Mouse (Mus musculus): ENCODE measurements around the gene Fam222a. TPM values are rescaled to one million over a fixed set of nuclear protein-coding genes. Genes with fewer than 3 reads are reported as not detected.
A peak's percentile ranks its signal among the peaks of the same experiment; 100 is the strongest.

Gene Fam222a
- total RNA-seq, 2 experiments from 2014 or later, result 5.2 to 5.3 TPM

- DNase-seq (ENCODE audit: low spot score in 2 of 2), result no peak
Observed at GRCm38 (mm10) chr5:114605981-114606380, 38.2 kb downstream of the Fam222a start.

GRCm38 (mm10) chr5:114607651-114608050 is 39.8 kb downstream of the Fam222a start:
- peak; percentile 41 to 77 for DNase-seq (ENCODE audit: low spot score in 2 of 2)

GRCm38 (mm10) chr5:114608516-114608915 is 40.7 kb downstream of the Fam222a start:
- DNase-seq (ENCODE audit: low spot score in 2 of 2), result peak; percentile 53 to 80

GRCm38 (mm10) chr5:114611256-114611655 is 43.4 kb downstream of the Fam222a start:
- DNase-seq (ENCODE audit: low spot score in 2 of 2), result no peak

GRCm38 (mm10) chr5:114611968-114612608 is 44.3 kb downstream of the Fam222a start:
- no peak for DNase-seq (ENCODE audit: low spot score in 2 of 2)

- DNase-seq (ENCODE audit: low spot score in 2 of 2), result no peak
Observed at GRCm38 (mm10) chr5:114614863-114615262, 47.0 kb downstream of the Fam222a start.

GRCm38 (mm10) chr5:114616336-114617061 is 48.7 kb downstream of the Fam222a start:
- no peak for DNase-seq (ENCODE audit: low spot score in 2 of 2)

- no peak for DNase-seq (ENCODE audit: low spot score in 2 of 2)
Observed at GRCm38 (mm10) chr5:114617809-114618208, 50.0 kb downstream of the Fam222a start.

GRCm38 (mm10) chr5:114618851-114619250 is 51.0 kb downstream of the Fam222a start:
- DNase-seq (ENCODE audit: low spot score in 2 of 2), result peak in 1 of 2 experiments; percentile 78

GRCm38 (mm10) chr5:114620305-114620704 is 52.5 kb downstream of the Fam222a start:
- DNase-seq (ENCODE audit: low spot score in 2 of 2), result no peak

- peak in 1 of 2 experiments; percentile 40 for DNase-seq (ENCODE audit: low spot score in 2 of 2)
Observed at GRCm38 (mm10) chr5:114625590-114625989, 57.8 kb downstream of the Fam222a start.

GRCm38 (mm10) chr5:114631336-114631735 is 63.5 kb downstream of the Fam222a start:
- DNase-seq (ENCODE audit: low spot score in 2 of 2), result no peak

- no peak for DNase-seq (ENCODE audit: low spot score in 2 of 2)
Observed at GRCm38 (mm10) chr5:114636091-114636490, 68.3 kb downstream of the Fam222a start.

GRCm38 (mm10) chr5:114638769-114639644 is 71.2 kb downstream of the Fam222a start:
- peak; percentile 58 to 92 for DNase-seq (ENCODE audit: low spot score in 2 of 2)

- no peak for DNase-seq (ENCODE audit: low spot score in 2 of 2)
Observed at GRCm38 (mm10) chr5:114639645-114639957, 71.8 kb downstream of the Fam222a start.

- no peak for DNase-seq (ENCODE audit: low spot score in 2 of 2)
Observed at GRCm38 (mm10) chr5:114640809-114641208, 73.0 kb downstream of the Fam222a start.

- no peak for DNase-seq (ENCODE audit: low spot score in 2 of 2)
Observed at GRCm38 (mm10) chr5:114644918-114645317, 77.1 kb downstream of the Fam222a start.

- no peak for DNase-seq (ENCODE audit: low spot score in 2 of 2)
Observed at GRCm38 (mm10) chr5:114645916-114646315, 78.1 kb downstream of the Fam222a start.

GRCm38 (mm10) chr5:114647211-114647974 is 79.6 kb downstream of the Fam222a start:
- no peak for DNase-seq (ENCODE audit: low spot score in 2 of 2)

- no peak for DNase-seq (ENCODE audit: low spot score in 2 of 2)
Observed at GRCm38 (mm10) chr5:114648728-114649311, 81.0 kb downstream of the Fam222a start.

GRCm38 (mm10) chr5:114651002-114651401 is 83.2 kb downstream of the Fam222a start:
- no peak for DNase-seq (ENCODE audit: low spot score in 2 of 2)
